Mouse (Mus musculus) layer of hippocampus, adult 9-10 months (tissue): ENCODE data around the gene Azin2.
A peak's percentile ranks its signal among the peaks of the same experiment; 100 is the strongest.

Experiments used
- DNase-seq: peaks from one replicate; pipeline ENCODE4 v3.0.0; 2022; ENCODE audit warnings: low spot score

The Azin2 gene

GRCm38 (mm10) chr4:128962029-128962925 is at the start of gene Azin2:
TSS of gene Azin2 (minus strand) at chr4:128962442.
- peak; percentile 76 for DNase-seq

- no peak for DNase-seq
These were observed 49.4 kb upstream of the Azin2 start for GRCm38 (mm10) chr4:129011604-129012121.

GRCm38 (mm10) chr4:129009521-129009920 is 47.3 kb upstream of the Azin2 start:
- DNase-seq = no peak

DNA sequence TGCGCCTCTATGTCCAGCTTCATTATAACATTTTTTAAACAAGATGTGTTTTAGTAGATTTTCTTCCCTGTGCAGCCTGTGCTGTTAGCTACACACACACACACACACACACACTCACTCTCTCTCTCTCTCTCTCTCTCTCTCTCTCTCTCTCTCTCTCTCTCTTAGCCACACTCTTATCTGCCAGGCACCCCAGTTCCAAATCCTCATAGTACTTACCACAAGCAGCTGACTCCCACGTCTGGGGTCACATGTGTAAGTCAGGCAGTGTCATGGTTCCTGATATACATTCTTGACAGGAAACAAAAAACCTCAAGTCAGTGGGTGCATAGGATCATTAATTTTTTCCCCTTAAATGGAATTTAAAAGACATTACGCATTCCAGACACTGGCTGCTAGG is 46.4 kb upstream of the Azin2 start:
- DNase-seq = no peak

GRCm38 (mm10) chr4:129008006-129008519 is 45.8 kb upstream of the Azin2 start:
- DNase-seq = no peak

DNA sequence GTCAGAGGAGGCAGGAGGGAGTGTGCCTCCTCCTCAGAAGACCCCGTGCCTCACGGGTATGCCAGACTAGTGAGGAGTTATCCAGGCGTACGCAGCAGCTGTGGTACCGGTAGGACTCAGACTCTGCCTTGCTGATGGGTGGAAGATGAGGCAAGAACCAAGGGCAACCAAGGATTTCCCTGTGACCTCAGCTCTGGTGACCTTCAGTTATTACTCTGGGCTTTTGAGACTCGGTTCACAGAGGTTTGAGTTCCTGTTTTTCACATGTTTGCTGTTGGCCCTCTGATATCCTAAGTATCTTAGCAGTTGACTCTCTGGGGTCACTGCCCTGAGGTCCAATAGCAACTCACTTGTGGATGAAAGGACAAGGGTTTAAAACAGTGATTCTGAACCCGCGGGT is 41.5 kb upstream of the Azin2 start:
- DNase-seq = no peak

GRCm38 (mm10) chr4:129000786-129001185 is 38.5 kb upstream of the Azin2 start:
- DNase-seq = no peak

GRCm38 (mm10) chr4:128998401-128998800 is 36.2 kb upstream of the Azin2 start:
- no peak for DNase-seq

DNA sequence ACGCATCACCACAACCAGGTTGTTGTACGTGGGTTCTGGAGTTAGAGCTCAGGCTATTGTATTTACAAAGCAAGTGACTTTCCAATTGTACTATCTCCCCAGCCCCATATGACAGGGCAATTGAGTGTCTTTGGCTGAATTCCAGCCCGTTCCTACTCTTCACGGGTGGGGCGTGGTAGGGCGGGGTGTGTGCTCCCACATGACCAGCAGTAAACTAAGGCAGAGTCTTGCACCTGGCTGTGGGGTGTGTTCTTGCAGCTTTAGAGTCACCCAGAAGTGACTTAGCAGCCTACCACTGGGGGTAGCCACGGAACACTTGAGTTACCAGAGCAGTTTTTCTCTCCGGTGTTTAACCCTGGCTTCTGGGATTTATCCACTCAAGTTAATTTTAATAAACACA is 35.0 kb upstream of the Azin2 start:
- DNase-seq = no peak

DNA sequence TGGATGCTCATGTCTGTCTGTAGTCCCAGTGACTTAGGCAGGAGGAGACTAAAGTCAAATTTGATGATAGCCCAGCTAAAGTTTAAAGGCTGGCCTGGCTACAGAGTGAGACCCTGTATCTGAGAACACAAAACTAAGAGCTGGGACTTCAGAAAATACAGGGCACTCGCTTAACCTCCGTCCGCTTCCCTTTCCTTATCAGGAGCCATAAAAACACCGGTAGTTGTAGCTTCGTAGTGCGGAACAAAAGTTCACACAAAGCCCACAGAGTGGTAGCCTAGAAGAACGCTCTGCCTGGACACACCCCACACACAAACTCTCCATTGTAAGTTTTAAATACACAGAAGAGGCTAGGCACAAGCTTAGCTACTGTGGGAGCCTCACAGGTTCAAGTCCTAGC is 33.0 kb upstream of the Azin2 start:
- DNase-seq = no peak

- DNase-seq = no peak
These were observed 31.4 kb upstream of the Azin2 start for GRCm38 (mm10) chr4:128993675-128994074.

DNA sequence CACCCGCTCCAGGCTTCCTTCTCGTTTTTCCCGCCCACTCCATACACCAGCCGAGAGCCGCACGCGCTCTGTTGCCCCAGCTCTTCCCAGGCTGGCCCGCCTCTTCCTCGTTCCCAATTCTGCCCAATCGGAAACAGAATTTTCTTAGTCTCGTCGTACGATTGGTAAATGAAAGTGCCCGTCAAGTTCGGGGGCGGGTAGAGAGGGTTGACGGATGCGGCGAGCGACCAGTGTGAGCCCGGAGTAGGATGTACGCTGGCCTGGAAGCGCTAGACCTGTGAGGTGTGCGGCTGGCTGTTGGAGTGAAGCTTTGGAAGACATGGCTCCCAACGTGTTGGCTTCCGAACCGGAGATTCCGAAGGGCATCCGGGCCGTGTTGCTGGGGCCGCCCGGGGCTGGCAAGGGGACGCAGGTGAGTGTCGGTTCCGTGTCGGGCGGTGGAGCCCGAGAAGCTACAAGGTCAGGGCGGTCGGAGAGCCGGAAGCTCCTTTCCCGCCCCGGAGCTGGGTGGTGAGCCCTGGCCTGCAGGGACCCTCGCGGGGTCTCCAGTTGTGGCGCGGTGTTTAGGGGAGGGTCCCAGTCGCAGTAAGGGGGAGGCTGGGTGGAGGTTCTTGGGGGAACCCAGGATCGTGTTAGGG is 30.9 kb upstream of the Azin2 start:
- DNase-seq = peak; percentile 96

- no peak for DNase-seq
These were observed 29.9 kb upstream of the Azin2 start for GRCm38 (mm10) chr4:128992176-128992575.

- no peak for DNase-seq
These were observed 29.3 kb upstream of the Azin2 start, which contains the start of gene Ak2 for GRCm38 (mm10) chr4:128991500-128992008. TSS of gene Ak2 (plus strand) at chr4:128991958.

GRCm38 (mm10) chr4:128989678-128990077 is 27.4 kb upstream of the Azin2 start:
- DNase-seq = no peak

DNA sequence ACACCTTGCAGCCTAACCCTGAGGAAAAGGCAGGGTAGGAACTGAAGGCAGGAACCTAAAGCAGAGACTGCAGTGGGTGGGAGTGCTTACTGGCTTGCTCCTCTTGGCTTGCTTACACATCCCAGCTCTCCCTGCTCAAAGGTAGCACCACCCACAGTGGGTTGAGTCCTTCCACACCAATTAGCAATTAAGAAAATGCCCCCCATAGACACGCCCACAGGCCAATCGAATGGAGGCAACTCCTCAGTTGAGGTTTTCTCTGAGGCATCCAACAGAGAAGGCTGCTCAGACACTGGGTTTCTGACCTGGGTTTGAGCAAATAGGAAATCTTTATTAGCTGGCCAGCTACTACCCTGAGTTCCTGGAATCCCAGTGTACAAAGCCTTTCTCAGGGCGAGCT is 26.7 kb upstream of the Azin2 start:
- DNase-seq = no peak

- DNase-seq = no peak
These were observed 22.4 kb upstream of the Azin2 start for GRCm38 (mm10) chr4:128984600-128984999.

GRCm38 (mm10) chr4:128983656-128984055 is 21.4 kb upstream of the Azin2 start:
- no peak for DNase-seq

DNA sequence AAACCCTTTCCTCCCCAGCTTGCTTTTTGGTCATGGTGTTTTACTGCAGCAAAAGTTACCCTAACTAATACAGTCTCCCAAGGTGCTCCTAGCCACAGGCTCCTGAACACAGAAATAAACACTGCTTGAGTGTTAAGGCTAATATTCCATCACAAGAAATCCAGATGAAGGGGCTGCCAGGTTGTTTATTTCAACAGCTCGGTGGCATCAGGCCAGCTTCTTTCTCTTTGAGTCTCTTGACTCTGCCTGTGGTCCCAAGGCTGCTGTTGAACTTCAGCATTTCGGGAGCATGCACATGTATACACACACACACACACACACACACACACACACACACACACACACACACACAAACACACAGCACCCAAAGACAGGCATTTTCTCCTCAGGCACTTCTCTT is 20.9 kb upstream of the Azin2 start:
- DNase-seq = no peak

GRCm38 (mm10) chr4:128981833-128982180 is 19.6 kb upstream of the Azin2 start:
- DNase-seq = no peak

DNA sequence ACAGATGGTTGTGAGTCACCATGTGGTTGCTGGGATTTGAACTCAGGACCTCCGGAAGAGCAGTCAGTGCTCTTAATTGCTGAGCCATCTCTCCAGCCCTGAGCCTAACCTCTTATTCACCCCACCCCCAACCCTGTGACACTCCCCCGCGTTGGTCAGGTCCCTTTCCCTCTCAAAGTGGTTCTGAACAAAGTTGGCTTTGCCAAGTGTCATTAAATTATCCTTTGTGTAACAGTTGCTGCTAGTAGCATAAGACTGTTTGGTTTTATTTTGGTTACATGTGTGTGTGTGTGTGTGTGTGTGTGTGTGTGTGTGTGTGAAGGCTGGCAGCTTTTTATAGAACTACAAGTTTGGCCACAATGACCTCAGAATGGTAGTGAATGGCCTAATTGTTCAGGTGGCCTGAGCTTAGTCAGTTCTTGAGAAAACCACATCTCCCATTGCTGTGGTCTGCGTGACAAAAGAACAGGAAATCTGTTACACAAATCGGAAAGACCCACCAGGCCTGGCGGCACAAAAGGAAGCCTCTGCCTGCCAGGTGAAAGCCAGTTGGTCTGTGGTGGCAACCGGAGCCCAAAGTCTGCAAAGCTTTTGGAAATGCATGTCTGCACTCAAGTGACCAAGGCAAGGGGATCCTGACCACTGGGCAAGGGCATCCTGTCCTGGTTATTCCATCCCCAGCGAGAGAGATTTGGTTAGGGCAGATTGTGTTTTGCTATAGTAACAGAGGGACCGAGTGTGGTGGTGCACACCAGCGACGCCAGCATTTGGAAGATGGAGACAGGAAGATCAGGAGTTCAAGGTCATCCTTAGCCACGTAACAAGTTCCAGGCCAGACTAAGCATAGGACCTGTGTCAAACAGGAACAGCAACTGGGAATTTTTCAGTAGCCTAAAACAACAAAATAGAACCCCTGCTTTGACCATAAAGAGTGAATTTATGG is 18.9 kb upstream of the Azin2 start:
- no peak for DNase-seq

- no peak for DNase-seq
These were observed 16.4 kb upstream of the Azin2 start for GRCm38 (mm10) chr4:128978634-128979033.
